8 mouse cellular contexts compared by ENCODE assay signal in the genomic region with DNA sequence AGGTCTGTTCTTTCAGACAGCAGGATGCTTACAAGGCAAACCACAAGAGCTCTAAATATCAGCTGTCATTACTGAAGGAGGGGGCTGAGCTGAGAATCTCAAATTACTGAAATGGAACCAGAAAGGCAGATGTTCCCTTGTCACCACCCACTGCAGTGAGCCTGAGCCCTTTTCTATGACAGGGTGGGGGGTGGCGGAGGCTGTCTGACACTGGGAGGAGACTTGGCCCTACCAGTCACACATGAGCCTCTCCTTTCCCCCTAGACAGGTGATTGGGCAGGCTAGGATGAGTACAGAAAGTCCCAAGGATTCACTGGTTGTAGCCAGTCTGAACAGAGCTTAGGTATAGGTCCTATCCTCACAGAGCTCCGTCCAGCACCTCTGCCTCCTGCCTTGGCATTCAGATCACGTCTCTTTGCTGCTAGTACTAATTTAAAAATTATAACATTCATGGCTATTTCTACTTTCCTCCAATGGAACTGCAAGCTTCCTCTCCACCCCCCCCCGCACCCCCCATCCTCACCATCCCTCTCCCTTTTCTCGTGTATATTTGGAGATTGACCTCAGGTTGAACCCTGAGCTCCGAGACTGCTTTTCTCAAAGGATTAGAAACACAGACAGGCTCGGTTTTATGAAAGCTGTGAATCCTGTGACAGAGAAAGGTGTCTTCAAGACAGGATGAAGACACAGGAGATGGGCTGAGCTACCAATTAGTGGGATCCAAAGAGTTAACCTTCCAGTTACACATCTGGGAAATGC.
A peak's percentile ranks its signal among the peaks of the same experiment; 100 is the strongest.
DNase-seq lines count a peak whose midpoint lies in the region; ATAC-seq and TF ChIP-seq lines count a peak whose summit lies in the region.

No protein-coding gene starts in this region.

- no peak for TF ChIP-seq CTCF in left cerebral cortex, adult 2 months (IDR thresholded peaks at IDR 0.05)

- no peak overlapping the region for H3K4me3 ChIP-seq in left cerebral cortex, adult 2 months

- DNase-seq in layer of hippocampus, adult 11-12 months (ENCODE audit: low spot score): peak; percentile 36
- no peak for DNase-seq in layer of hippocampus, postnatal 25 days (ENCODE audit: extremely low spot score in 1 of 2, low spot score in 1 of 2)
- peak; percentile 38 to 50 for DNase-seq in left cerebral cortex, adult 2 months (ENCODE audit: extremely low spot score in 1 of 2, low spot score in 2 of 2)
- DNase-seq in retina, embryonic 14.5 days (ENCODE audit: low spot score): peak; percentile 30
- DNase-seq in adrenal gland, postnatal 25 days: no peak
- no peak for DNase-seq in urinary bladder, adult 18-20 months (ENCODE audit: low spot score in 2 of 2)

- intact Hi-C loops in left cerebral cortex, adult 2 months (cut with DNase I): no loop called here

- ATAC-seq in frontal cortex, adult (ENCODE audit: low TSS enrichment): peak; percentile 90
- ATAC-seq in megakaryocyte, adult 5-6 weeks (ENCODE audit: poor library complexity, severe bottlenecking): no peak

- H3K27ac ChIP-seq in left cerebral cortex, adult 2 months: no peak overlapping the region

Comparison
In these comparisons a context has a peak if more than half of its experiments do, and no peak if none do; other contexts are left out.
1. DNase-seq: peak in layer of hippocampus, adult 11-12 months (single experiment), left cerebral cortex, adult 2 months (2 of 2) and retina, embryonic 14.5 days (single experiment); none in layer of hippocampus, postnatal 25 days (0 of 2), adrenal gland, postnatal 25 days (single experiment) and urinary bladder, adult 18-20 months (0 of 2).